Mouse (Mus musculus) 3134 (cell line): ENCODE results near the gene Sdccag8.

Source experiments
- DNase-seq: peaks from one replicate; pipeline ENCODE4 v3.0.0-alpha.2; 2011; ENCODE audit warnings: low spot score; ENCODE audit not compliant: insufficient read length; ENCODE audit errors: extremely low read depth

The Sdccag8 gene

DNA sequence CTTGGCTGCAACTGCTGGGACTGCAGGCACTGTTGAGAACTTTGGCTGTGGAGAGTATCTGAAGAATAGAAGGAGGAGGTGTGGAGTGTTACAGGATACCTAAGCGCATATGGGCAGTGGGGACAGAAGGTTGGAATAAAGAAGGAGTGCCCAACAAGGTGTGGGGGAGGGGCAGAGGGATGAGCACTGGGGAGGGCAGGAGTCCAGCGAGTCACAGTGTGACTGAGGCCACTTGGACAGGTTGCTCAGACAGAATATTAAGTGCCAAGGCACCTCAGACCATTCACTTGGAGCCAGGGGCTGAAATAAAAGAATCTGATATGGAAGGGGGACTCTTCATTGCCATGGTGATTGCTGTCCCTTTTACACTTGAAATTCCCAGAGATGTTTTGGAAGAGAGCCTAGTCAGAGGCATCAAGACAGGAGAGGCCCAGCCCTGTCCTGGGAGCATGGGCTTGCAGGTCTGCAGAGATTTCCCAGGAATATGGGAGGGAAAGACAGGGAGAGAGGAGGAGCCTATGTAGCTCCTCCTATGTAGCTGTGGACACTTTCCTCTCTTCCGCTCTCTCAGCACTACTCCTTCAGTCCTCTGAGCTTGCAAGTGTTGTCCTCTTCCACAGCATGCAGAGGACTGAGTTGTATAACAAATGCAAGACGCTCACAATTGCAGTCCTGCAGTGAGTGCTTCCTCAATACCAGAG is 189.7 kb downstream of the Sdccag8 start:
- no peak for DNase-seq

DNA sequence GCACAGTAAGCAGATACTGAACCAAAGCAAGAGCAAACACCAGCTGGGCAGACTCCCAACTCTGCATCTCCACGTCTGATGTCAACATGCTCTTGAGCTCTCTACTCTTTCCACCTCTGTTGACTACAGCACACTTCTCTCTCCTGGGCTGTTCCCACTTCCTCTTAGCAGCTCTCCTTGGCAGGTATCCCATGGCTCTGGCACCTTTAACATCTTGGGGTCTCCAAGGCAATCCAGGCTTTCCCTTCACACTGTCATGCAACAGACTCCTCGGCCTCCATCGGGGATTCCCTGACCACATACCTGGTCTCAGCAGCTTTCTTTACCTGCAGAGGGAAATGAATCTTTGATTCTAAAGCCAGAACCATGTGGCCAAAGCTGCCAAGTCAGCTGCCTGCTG is 192.9 kb downstream of the Sdccag8 start:
- DNase-seq: no peak

DNA sequence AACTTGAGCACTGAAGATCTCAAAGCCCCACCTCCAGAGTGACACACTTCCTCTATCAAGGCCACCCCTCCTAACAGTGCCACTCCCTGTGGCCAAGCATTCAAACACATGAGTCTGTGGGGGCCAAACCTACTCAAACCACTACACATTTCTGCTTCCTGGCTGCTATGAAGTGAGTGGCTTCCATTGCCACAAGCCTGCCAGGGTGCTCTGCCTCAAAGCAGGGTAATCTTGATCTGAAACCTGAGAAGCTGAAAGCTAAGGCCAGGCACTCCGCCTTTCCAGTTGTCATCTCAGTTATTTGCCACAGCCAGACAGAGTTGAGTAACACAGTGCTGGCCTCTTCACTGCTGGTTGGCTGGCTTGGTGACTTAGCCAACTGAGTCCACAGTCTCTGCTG is 194.3 kb downstream of the Sdccag8 start:
- peak; percentile 75 for DNase-seq

DNA sequence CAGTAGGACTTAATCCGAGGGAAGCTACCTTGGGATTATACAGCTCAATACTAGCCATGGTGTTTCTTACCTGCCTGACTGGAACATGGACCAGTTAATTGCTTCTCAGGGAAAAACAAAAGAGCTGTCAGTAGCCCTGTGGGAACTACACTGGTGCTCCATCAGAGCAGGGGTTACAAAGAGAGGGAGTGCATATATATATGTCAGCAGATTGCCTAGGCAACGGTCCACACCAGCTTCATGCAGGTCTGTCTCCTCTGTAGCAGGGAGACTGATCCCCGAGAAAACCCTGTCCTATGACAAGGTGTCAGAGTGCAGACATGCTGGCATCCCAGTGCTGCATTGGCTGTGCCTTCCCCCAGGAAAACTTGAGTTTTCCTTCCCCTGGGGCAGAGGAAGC is 195.6 kb downstream of the Sdccag8 start:
- DNase-seq: no peak

DNA sequence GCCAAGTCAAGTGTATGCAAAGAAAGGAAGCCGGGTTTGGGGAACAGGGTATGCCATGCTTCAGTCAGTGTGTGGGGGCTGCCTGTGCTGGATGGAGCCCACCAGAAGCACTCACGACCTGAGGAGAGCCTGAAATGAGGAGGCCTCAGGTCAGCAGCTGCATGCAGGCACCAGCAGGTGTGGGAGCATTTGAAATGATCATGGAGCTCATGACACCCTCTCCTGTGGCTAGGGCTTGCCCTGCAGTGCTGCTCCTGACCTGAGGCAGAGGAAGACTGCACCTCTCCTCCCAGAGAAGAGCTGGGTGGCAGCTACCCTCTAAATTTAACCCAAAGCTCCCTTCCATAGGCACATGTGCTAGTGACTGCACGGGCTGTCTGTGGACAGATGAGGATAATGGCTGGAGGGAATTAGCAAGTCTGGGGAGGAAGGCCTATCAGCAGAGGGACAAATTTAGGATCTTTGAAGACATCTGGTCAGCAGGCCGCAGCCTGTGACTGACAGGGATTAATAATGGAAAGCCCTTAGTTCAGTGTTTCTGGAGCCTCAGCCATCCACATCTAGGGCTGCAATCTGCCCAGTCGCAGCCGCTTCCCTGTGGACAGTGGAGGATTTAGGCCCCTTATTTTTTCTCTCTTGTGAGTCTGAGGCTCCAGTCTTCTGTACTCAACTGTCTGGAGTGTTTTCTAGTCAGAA is 196.3 kb downstream of the Sdccag8 start:
- no peak for DNase-seq

DNA sequence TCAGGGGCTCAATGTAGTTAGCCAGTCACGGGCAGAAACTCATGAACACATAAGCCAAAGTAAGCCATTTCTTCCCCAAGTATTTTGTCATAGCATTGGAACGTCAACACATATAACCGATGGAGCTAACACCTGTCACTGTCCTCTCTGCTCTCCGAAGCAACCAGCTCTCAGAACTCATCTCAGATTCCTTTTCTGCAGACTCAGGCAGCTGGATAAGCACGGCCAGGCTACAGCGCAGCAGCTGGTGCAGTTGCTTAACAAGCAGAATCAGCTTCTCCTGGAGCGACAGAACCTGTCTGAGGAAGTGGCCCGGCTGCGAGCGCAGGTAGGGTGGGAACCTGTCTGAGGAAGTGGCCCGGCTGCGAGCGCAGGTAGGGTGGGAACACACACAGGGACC is 197.2 kb downstream of the Sdccag8 start:
- DNase-seq: no peak

DNA sequence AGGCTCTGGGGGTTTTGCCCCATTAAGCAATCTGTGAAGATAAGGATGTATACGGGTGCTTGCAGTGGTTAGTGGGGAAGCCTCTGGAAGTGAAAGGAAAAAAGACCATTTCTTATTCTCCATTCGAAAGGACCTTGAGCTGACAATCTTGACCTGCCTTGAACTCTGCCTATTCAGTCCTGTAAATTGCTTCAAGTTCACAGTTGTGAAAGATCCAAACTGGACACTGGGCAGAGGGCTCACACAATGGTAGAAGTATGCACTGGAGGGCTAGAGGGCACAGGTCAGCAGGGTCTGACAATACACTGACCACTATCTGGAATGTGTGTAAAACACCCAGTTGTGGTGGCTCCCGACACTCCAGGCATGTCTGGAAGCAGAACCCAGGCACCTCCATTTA is 198.3 kb downstream of the Sdccag8 start:
- no peak for DNase-seq

DNA sequence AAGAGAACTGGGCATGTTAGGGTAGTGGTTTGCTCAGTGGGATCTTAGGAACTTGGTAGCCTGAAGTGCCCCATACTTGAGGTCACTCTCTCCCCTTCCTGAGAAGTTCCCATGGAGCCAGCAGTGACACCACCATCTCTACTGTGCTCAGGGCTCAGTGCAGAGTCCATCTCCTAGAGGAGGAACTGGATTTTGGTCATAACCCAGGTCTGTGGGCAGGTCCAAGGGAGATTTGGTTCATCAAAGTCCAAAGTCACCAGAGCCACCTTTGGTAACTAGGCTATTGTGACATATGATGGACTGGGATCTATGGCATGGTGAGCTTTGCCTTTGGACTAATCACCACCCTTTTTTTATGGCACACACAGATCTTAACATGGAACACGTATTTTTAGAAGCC is 198.9 kb downstream of the Sdccag8 start:
- DNase-seq: no peak

DNA sequence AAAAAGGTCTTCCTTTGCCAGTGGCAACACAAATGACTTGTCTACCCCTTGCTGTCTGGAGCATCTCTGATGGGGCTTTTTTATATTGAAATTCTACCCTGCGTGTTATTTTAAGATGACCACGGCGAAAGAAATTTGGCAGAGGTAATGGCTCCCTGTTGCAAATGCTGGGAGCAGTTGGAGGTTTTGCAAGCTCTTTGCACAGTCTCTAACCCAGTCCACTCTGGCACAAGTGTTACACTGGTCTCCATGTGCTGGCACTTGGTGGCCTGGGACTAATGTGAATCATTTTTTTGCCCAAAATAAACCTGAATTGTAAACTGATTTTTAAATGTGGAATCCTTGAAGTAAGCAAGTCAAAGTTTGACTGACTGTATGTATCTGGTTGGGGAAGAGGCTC is 199.3 kb downstream of the Sdccag8 start:
- DNase-seq: peak; percentile 63

DNA sequence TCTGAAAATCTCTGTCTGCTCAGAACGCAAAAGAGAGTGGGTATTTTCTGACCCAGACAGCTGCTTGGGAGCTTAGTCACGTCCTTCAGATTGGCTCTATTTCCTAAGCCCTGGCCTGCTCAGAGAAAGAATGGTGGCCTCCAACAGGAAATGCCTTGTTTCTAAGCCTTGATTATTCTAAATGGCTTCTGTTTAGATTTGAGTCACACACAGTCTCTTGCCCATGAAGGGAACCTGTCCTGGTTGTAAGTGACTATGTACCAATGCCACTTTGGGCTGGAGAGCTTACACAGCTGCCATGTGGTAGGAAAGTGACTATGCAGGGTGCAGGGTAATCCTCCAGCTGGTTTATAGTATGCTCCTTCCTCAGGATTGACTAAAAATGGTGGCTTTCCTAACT is 199.9 kb downstream of the Sdccag8 start:
- DNase-seq: peak; percentile 68

DNA sequence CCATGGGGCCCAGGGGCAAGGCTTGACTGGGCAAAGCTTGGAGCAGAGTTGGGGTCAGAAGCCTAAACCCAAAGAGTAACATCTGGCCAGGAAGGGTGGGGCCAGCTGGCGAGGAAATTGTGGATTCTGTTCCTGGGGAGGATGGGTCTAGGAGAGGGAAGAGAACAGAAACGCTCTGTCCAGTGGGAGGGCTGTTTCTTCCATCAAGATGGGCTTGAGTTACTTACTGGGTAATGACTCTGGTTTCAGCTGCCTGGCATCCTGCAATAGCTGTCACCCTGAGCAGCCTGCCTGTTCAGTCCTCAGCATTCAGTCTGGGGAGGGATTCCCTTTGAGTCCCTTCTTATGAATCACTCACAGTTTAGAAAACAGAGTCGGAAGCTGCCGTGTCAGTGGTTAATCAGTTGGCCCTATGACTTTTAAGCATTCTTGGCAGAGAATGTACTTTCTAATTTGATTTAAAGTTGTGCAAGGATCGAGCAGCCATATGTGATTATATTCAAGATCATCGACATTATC is 200.5 kb downstream of the Sdccag8 start:
- peak; percentile 71 for DNase-seq

DNA sequence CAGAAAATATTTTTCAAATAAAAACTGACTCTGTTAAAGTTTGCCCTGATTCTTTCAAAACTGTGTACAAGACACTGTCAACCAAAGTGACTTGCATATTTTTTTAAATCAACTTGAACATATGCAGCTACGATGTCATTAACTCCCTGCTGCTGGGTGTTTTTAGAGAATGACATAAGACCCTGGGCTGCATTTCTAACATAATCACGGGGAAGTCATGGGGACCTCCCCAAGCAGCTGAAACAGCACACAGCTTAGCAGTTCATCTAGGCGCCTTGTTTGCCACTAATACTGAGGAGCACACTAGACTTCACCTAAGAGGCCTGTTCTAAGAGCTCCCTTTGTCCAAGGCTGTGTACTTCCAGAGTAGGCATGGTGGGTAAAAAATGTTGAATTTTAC is 201.5 kb downstream of the Sdccag8 start:
- no peak for DNase-seq

DNA sequence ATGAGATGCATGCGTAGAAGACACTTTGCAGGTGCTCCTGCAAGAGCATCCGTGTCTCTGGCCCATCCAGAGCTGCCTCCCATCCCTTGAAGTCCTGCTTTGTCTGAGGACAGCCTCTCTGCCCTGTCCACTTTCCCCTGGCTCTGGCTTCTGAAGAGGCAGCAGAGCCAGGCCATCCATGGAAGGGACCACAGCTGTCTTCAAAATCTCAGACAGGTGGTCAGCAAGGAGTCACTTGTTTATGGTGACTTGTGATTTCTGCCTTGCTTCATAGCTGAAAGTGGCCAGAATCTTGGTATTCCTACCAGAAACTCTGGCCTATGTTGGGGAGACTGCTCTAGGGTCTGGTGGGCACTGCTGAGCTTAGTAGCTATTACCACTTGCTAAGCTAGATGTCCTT is 202.3 kb downstream of the Sdccag8 start:
- DNase-seq: no peak

DNA sequence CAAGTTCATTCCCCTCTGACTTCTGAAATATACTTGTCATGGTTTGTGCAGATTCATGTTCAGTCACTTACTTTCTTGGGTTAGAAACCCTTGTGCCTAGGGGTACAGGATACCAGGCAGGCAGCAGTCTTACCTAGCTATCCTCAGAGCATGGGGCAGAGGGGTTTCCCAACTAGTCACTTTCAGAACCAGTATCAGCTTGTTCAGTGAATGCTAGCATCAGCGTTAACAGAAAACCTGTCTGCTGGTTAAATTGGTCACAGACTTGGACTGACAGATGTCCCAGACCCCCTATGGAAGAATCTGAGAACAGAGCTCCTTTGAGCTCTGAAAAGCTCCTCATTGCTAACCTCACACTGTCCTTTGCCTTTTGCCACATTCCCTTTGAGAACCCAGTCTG is 204.3 kb downstream of the Sdccag8 start:
- no peak for DNase-seq

DNA sequence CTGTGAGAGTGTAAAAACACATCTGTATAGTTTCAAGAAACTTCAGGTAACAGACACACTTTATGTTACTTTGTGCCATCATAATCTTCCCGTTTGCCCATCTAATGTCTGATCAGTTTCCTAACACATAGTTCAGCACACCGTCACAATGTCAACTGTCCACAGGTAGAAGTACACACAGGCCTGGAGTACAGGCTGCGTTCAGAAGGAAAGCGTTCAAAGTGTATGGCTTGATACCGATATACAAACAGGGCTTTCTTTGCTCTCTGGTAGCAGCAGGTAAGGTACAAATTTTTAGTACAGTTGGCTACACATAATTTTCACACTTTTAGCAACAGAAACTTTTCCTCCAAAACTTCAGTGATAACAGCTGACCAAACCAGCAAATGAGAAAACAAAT is 205.2 kb downstream of the Sdccag8 start:
- no peak for DNase-seq

DNA sequence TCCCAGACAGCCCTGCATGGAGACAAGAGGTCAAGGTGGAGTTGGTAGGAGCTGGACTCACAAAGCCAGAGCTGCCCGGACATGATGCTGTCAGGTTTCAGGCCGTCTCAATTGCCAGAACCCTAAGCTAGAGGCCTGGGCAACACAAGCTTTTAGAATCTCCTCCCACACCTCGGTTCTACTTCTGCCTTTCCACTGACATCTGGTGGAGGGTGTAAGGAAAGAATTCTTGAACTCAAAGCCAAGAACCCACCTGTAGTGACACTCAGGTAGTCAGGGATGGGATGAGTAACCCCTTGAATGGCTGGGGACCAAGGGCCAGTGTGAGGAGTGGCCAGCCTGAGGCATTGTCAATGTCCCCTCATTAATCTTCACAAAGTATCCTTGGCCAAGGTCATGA is 208.3 kb downstream of the Sdccag8 start:
- DNase-seq: no peak

DNA sequence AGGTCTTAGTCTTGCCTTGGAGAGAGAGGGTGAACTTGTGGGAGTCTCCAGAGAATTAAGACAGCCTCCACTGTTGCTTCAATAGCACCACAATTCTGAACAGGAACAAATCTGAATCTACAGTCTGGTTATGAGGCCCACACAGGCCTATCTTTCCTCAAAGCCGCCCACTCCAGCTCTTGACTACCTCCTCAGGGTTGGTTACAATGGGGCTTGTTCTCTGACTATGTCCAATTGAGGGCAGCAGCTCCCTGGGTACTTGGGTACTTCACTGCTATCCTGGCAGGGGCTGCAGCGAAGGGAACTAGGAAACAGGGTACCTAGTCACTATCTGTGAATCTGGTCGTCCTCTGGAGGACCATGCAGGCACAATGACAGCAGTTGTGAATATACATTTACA is 213.2 kb downstream of the Sdccag8 start:
- DNase-seq: no peak

DNA sequence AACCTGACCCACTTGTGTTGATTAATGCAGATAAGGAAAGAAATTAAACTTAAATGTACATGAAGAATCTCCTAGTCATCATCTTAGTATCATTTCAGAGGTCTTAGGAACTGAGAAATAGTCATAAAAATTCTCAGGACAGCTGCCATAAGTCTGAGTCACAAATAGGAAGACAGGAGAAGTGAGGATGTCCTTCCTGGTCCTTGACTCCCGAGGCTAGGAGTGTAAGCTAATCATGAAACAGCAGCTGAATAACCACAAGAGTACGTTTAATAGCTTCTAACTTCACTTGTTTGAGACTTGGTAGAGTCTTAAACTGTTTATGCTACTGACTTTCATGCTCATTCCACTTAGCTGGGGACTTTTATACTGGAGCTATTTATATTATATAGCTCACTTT is 214.6 kb downstream of the Sdccag8 start:
- DNase-seq: no peak

DNA sequence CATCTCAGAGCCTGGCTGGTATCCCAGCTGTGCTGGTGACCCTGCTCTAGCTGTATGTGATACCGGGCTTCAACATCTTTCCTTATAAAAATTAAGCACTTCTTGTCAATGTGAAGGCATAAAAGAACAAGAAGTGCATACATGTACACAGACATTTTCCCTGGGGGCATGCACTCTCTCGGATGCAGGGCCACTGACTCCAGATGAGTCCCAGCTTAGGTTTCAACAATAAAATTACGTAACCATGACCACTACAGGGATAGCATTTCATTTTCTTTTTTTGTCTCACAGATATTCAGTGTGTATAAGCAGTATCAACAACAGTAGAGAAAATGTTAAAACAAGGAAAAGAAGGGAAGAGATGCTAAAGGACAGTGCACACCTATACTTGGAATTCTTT is 216.2 kb downstream of the Sdccag8 start:
- DNase-seq: no peak

DNA sequence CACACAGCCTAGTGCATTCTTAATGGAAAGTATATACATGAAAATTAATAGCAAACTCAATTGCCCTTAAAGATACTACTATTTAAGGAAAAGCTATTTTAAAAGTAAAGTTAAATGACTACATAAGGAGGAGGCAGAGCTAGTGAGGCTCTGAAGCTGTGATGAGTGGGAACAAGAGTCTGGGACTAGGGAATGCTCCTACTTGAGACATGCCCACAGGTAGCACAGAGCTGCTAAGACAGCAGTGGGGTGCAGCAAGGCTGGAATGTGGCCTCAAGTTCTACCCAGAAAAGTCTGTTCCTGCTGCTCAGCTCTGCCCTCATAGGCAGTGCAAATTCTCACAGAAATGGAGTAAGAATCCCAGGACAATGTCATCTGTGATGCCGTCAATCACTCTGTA is 216.7 kb downstream of the Sdccag8 start:
- DNase-seq: no peak

DNA sequence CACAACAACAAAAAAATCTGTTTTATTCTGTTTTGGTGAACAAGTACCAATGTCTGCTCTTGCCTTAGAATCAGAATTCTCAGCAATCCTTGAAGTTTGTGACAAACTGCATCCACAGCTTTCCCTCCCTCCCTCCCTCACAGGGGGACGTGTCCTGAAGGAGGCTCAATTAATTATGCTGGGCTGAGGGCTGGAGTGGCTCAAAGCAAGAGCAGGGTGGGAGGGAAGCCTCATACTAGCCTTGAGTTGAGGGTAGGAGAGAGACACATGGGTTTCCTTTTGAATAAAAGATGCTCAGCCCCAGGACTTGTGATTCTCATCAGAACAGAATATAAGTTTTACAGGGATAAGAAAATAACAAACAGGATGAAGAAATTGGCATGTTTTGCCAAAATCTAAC is 217.8 kb downstream of the Sdccag8 start:
- DNase-seq: no peak

DNA sequence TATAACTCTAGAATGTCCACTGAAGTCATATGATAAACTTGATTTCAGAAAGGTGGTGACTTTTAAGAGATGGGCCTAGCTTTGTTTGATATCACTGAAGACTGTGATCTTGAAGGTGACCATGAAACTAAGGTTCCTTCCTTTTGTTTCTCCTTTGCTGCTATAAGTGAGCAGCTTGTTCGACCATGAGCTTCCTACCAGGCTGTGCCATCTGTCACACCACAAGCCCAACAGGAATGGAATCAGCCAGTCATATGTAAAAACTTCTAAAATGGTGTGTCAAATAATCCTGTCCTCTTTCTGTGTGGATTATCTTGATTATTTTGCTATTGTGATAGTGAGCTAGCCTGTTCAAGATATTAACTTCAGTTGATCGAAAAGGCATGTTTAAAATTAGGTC is 221.0 kb downstream of the Sdccag8 start:
- DNase-seq: no peak
